Mouse (Mus musculus): ENCODE measurements around the gene Galnt7. TPM values are rescaled to one million over a fixed set of nuclear protein-coding genes. Genes with fewer than 3 reads are reported as not detected.

Galnt7 gene
- polyA plus RNA-seq, 1 experiment from 2014 or later = 3.8 TPM

GRCm38 (mm10) chr8:57628787-57629664 is 23.8 kb downstream of the Galnt7 start:
- H3K4me1 ChIP-seq (replicated peaks) = peaks cover 32% of the 10 kb centered on the region
- H3K27ac ChIP-seq (replicated peaks) = 0 out of 2 replicates have a peak overlapping the region, but pooled peaks have one; percentile 12
- ATAC-seq (ENCODE audit: insufficient read depth) = peak; percentile 74
- no peak overlapping the region for H3K9ac ChIP-seq
- no peaks in the 10 kb centered on the region for H3K9me3 ChIP-seq (replicated peaks)
- WGBS (ENCODE audit: insufficient replicate concordance) = 44% methylated on average over 6 of the region's 6 CpGs
- H3K4me3 ChIP-seq (replicated peaks) = no peak overlapping the region
- no peaks in the 10 kb centered on the region for H3K36me3 ChIP-seq (replicated peaks)
- H3K4me2 ChIP-seq = no peak overlapping the region
- H3K27me3 ChIP-seq = no peaks in the 10 kb centered on the region

- no peak overlapping the region for H3K4me3 ChIP-seq (replicated peaks)
- no peaks in the 10 kb centered on the region for H3K36me3 ChIP-seq (replicated peaks)
- ATAC-seq (ENCODE audit: insufficient read depth) = no peak
- H3K9me3 ChIP-seq (replicated peaks) = no peaks in the 10 kb centered on the region
- WGBS (ENCODE audit: insufficient replicate concordance) = 48% methylated on average over 5 of the region's 5 CpGs
- peaks cover 32% of the 10 kb centered on the region for H3K4me1 ChIP-seq (replicated peaks)
- 0 out of 2 replicates have a peak overlapping the region, but pooled peaks have one; percentile 4 for H3K27ac ChIP-seq (replicated peaks)
- H3K9ac ChIP-seq = no peak overlapping the region
- no peak overlapping the region for H3K4me2 ChIP-seq
- H3K27me3 ChIP-seq = no peaks in the 10 kb centered on the region
Measured at GRCm38 (mm10) chr8:57627946-57628786, 24.7 kb downstream of the Galnt7 start.

DNA sequence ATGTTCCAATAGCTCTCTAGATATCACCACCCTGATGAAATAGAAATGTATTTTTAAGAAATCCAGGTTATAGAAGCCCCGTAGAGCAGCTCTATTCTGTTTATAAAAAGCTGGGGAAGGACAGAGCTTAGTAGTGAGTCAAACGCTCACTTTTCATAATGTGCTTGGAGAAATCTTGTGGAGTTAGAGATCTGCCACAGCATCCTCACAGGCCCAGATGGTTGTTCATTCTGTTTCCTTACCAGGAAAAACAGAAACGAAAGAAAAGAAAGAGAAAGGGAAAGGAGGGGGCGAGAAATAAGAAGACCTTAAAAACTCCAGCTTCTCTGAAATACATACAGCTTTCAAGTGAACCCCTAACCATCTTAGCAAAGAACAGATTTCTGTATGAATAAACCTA is 28.9 kb downstream of the Galnt7 start:
- no peak overlapping the region for H3K27ac ChIP-seq (replicated peaks)
- no peak for ATAC-seq (ENCODE audit: insufficient read depth)
- WGBS (ENCODE audit: insufficient replicate concordance) = 74% methylated on average over 4 of the region's 4 CpGs

GRCm38 (mm10) chr8:57623051-57623450 is 29.8 kb downstream of the Galnt7 start:
- no peak overlapping the region for H3K27ac ChIP-seq (replicated peaks)
- peaks cover 12% of the 10 kb centered on the region for H3K4me1 ChIP-seq (replicated peaks)
- no peak for ATAC-seq (ENCODE audit: insufficient read depth)
- H3K9me3 ChIP-seq (replicated peaks) = no peaks in the 10 kb centered on the region
- H3K4me2 ChIP-seq = no peak overlapping the region
- H3K36me3 ChIP-seq (replicated peaks) = no peaks in the 10 kb centered on the region
- H3K4me3 ChIP-seq (replicated peaks) = no peak overlapping the region
- 67% methylated on average over 3 of the region's 3 CpGs for WGBS (ENCODE audit: insufficient replicate concordance)
- no peak overlapping the region for H3K9ac ChIP-seq
- H3K27me3 ChIP-seq = no peaks in the 10 kb centered on the region

More for the DNA sequence above, 28.9 kb downstream of the Galnt7 start:
- H3K4me2 ChIP-seq = no peak overlapping the region
- no peaks in the 10 kb centered on the region for H3K36me3 ChIP-seq (replicated peaks)
- no peak overlapping the region for H3K9ac ChIP-seq
- H3K9me3 ChIP-seq (replicated peaks) = no peaks in the 10 kb centered on the region
- peaks cover 20% of the 10 kb centered on the region for H3K4me1 ChIP-seq (replicated peaks)
- H3K27me3 ChIP-seq = no peaks in the 10 kb centered on the region
- no peak overlapping the region for H3K4me3 ChIP-seq (replicated peaks)

DNA sequence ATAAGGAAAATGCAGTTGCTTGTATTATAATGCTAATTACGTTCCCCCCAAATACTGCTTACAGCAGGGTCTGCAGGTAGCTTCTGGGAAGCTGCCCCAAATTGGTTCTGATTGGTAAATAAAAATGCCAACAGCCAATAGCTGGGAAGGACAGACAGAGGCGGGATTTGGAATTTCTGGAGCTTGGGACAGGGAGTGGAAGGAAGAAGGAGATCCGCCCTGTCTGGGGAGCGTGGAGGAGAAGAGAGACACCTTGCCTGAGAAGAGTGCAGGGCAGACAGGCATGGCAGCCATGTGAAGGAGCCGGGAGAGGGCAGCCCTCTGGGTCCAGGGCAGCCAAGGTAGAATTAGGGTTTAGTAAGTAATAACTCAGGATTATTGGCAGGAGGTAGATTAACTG is 35.9 kb downstream of the Galnt7 start:
- Histone ChIP-seq H3K4me1 (replicated peaks) (no peaks in the 10 kb centered on the region), H3K27me3 (no peaks in the 10 kb centered on the region), H3K4me2 (no peak overlapping the region), H3K36me3 (replicated peaks) (no peaks in the 10 kb centered on the region), H3K27ac (replicated peaks) (no peak overlapping the region), H3K9me3 (replicated peaks) (no peaks in the 10 kb centered on the region), H3K9ac (no peak overlapping the region), H3K4me3 (replicated peaks) (no peak overlapping the region)
- ATAC-seq (ENCODE audit: insufficient read depth) = no peak
- WGBS (ENCODE audit: insufficient replicate concordance) = 71% methylated on average over 5 of the region's 5 CpGs

GRCm38 (mm10) chr8:57615016-57615657 is 37.7 kb downstream of the Galnt7 start:
- no peaks in the 10 kb centered on the region for H3K4me1 ChIP-seq (replicated peaks)
- no peak overlapping the region for H3K4me3 ChIP-seq (replicated peaks)
- H3K4me2 ChIP-seq = no peak overlapping the region
- no peaks in the 10 kb centered on the region for H3K27me3 ChIP-seq
- no peaks in the 10 kb centered on the region for H3K9me3 ChIP-seq (replicated peaks)
- no peaks in the 10 kb centered on the region for H3K36me3 ChIP-seq (replicated peaks)
- 68% methylated on average over 15 of the region's 15 CpGs for WGBS (ENCODE audit: insufficient replicate concordance)
- ATAC-seq (ENCODE audit: insufficient read depth) = no peak
- no peak overlapping the region for H3K9ac ChIP-seq
- no peak overlapping the region for H3K27ac ChIP-seq (replicated peaks)

DNA sequence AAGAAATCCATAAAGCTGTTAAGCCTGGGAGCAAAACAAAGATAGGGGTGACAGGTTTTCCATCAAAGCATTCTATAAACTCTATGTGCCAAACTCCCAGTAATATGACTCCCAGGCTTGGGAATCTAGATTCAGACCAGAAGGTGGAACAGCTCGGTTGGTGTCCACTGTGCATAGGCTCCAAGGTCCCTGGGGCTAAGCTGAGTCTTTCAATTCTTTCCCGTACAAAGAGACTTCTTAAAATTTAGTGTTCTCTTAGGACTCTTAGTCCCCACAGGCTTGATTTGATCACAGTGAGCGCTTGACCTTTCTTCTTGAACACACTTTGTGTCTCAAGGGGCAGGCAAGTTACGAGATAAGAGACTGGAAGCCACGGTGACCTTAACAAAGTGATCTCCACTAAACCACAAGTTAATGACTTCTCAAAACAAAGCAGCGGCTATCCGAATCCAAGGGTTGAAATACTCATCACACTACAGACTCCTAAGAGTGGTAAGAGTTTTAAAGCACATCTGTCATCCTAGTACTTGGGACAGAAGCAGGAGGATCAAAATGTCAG is 41.3 kb downstream of the Galnt7 start:
- Histone ChIP-seq H3K9me3 (replicated peaks) (no peaks in the 10 kb centered on the region), H3K27ac (replicated peaks) (no peak overlapping the region)

GRCm38 (mm10) chr8:57610706-57611418 is 42.0 kb downstream of the Galnt7 start:
- no peak overlapping the region for H3K9ac ChIP-seq
- no peak overlapping the region for H3K4me3 ChIP-seq (replicated peaks)
- H3K9me3 ChIP-seq (replicated peaks) = no peaks in the 10 kb centered on the region
- no peak overlapping the region for H3K27ac ChIP-seq (replicated peaks)
- ATAC-seq (ENCODE audit: insufficient read depth) = no peak
- H3K27me3 ChIP-seq = no peaks in the 10 kb centered on the region
- H3K4me2 ChIP-seq = no peak overlapping the region
- H3K36me3 ChIP-seq (replicated peaks) = no peaks in the 10 kb centered on the region
- WGBS (ENCODE audit: insufficient replicate concordance) = 78% methylated on average over 10 of the region's 11 CpGs
- H3K4me1 ChIP-seq (replicated peaks) = no peaks in the 10 kb centered on the region

More for the DNA sequence above, 41.3 kb downstream of the Galnt7 start:
- no peak for ATAC-seq (ENCODE audit: insufficient read depth)
- H3K4me3 ChIP-seq (replicated peaks) = no peak overlapping the region
- no peaks in the 10 kb centered on the region for H3K4me1 ChIP-seq (replicated peaks)
- no peak overlapping the region for H3K4me2 ChIP-seq
- WGBS (ENCODE audit: insufficient replicate concordance) = 28% methylated on average over 7 of the region's 7 CpGs
- H3K27me3 ChIP-seq = no peaks in the 10 kb centered on the region
- H3K36me3 ChIP-seq (replicated peaks) = no peaks in the 10 kb centered on the region
- no peak overlapping the region for H3K9ac ChIP-seq

DNA sequence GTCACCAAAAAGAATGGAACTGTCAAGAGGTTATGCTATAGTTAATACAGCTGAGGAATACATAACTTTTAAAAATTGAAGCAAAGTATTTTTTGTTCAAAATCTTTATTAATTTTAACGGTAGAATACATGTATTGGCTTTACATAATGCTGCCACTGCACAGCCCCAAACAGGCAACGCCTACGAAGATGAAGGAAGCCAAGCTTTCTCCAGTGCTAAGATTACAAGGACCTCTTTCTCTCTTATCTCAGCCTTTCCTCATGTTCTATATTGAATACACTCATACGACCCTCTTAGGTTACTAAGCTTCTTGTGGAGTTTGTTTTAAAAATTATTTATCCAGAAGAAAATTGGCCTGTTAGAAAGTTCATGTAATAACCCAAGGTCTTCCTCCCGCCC is 50.3 kb downstream of the Galnt7 start:
- Histone ChIP-seq H3K4me2 (peak overlapping the region; percentile 47), H3K27me3 (no peaks in the 10 kb centered on the region), H3K36me3 (replicated peaks) (no peaks in the 10 kb centered on the region), H3K9me3 (replicated peaks) (no peaks in the 10 kb centered on the region), H3K9ac (no peak overlapping the region), H3K27ac (replicated peaks) (no peak overlapping the region), H3K4me1 (replicated peaks) (peaks cover 21% of the 10 kb centered on the region), H3K4me3 (replicated peaks) (no peak overlapping the region)
- ATAC-seq (ENCODE audit: insufficient read depth) = peak; percentile 62
- 38% methylated on average over 5 of the region's 5 CpGs for WGBS (ENCODE audit: insufficient replicate concordance)

- peak overlapping the region; percentile 47 for H3K4me2 ChIP-seq
- H3K4me3 ChIP-seq (replicated peaks) = 0 out of 2 replicates have a peak overlapping the region, but pooled peaks have one; percentile 14
- no peaks in the 10 kb centered on the region for H3K9me3 ChIP-seq (replicated peaks)
- no peaks in the 10 kb centered on the region for H3K36me3 ChIP-seq (replicated peaks)
- H3K27me3 ChIP-seq = no peaks in the 10 kb centered on the region
- no peak overlapping the region for H3K9ac ChIP-seq
- peaks cover 21% of the 10 kb centered on the region for H3K4me1 ChIP-seq (replicated peaks)
- H3K27ac ChIP-seq (replicated peaks) = no peak overlapping the region; the same call in 1 of the 2 replicates
- WGBS (ENCODE audit: insufficient replicate concordance) = 40% methylated on average over 12 of the region's 12 CpGs
- peak; percentile 70 for ATAC-seq (ENCODE audit: insufficient read depth)
Measured at GRCm38 (mm10) chr8:57601987-57602418, 50.8 kb downstream of the Galnt7 start.

Data from liver, embryonic 15.5 days (tissue).